Mouse (Mus musculus) heart, adult 11 months (tissue): ENCODE data around the gene Pgf.

Source experiments
- DNase-seq: peaks from one replicate; pipeline ENCODE4 v3.0.0; 2022

Gene Pgf

GRCm38 (mm10) chr12:85177740-85178239 is at the start of gene Pgf:
TSS of gene Pgf (minus strand) at chr12:85177790.
- DNase-seq = no peak

DNA sequence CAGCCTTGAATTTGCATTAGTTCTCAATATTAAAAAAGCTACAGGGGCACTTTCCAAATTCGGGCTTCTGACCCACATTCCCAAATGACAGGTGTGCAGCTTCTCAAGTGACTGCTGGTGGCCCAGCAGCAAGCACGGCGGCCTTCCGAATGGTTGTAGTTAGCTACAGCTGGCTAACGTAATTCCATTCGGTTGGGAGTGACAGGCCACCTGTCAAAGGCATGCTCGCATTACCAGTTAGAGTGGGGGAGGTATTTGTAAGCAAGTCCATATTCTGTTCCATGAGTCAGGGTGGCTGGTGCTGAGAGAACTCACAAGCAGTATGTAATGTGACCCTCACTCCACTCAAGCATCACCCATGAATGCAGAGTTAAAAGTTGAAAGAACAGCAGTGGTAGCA is 49.6 kb upstream of the Pgf start:
- no peak for DNase-seq

DNA sequence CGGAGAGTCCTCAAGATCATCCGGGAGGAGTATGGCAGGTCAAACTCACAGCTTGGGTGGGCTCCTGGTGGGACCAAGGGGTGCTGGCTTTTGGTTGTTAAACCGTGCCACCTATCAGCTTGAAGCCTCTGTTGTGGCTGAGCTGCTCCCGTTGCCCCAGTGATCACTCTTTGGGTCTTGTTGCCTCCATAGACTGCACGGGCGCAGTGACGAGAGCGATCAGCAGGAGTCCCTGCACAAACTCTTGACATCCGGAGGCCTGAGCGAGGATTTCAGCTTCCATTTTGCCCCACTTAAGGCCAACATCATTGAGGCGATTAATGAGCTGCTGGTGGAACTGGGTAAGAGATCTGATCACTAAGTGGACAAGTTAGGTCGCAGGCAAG is 42.3 kb upstream of the Pgf start:
- peak; percentile 94 for DNase-seq

DNA sequence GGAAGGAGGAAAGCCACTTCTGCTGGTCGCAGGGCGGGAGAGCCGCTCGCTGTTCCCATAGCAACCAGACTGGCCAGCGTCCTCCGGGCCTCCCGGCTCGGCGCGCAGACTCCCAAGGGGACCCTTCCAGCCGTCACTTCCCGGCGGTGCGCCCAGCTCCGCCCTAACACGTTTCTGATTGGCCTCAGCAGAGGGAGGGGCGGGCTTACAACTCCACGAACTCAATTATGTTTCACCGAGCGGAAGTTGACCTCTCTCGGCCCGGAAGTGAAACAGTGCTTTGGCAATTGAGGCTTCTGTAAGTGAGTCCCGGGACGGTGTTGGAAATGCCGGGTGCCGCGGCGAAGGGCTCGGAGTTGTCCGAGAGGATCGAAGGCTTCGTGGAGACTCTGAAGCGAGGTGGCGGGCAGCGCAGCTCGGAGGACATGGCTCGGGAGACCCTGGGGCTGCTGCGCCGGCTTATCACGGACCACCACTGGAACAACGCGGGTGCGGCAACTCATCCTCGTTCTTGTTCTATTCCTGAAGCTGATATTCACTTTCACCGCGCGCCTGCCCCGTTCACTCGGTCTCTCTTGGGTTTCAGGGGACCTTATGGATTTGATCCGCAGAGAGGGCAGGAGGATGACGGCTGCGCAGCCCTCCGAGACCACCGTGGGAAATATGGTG is 41.8 kb upstream of the Pgf start, which contains the start of gene Eif2b2:
TSS of gene Eif2b2 (plus strand) at position 246 of the 669 bp plus-strand sequence.
- peak; percentile 100 for DNase-seq

GRCm38 (mm10) chr12:85217733-85218310 is 40.2 kb upstream of the Pgf start:
- DNase-seq = peak; percentile 91

DNA sequence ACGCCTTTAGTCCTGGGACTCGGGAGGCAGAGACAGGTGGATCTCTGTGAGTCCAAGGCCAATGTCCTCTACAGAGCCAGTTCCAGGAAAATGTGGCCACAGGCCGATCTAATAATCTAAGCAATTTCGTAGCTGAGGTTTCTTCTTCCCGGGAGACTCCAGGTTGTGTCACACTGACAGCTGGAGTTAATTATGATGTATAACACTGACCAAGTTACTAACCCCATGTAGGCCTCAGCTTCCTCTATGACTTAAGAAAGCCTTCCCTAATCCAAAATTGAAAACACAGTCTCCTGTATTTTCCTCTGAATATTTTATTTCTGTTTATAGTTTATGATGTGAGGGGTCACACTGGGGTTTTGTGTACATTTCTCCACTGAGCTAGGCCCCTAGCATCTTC is 37.4 kb upstream of the Pgf start:
- no peak for DNase-seq

- no peak for DNase-seq
Observed at GRCm38 (mm10) chr12:85208687-85209199, 31.2 kb upstream of the Pgf start.

GRCm38 (mm10) chr12:85205425-85205824 is 27.8 kb upstream of the Pgf start:
- peak; percentile 82 for DNase-seq

DNA sequence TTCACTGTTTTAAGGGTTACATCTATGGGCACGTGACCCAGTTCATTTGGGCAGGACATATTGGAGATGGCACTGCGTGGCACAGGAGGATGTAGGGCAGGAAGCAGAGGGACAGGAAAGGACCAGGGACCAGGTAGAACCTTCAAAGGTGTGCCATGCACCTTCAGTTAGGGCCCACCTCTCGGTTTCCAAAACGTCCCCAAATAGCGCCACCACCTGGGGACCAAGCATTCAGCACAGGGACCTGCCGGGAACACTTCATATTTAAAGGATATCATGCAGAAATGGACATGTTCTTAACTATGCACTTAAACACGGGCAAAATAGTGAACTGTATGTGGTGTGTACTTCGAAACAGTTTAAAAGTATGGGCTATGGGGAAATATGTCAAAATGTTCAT is 26.5 kb upstream of the Pgf start:
- no peak for DNase-seq

GRCm38 (mm10) chr12:85203699-85204098 is 26.1 kb upstream of the Pgf start:
- DNase-seq = no peak

DNA sequence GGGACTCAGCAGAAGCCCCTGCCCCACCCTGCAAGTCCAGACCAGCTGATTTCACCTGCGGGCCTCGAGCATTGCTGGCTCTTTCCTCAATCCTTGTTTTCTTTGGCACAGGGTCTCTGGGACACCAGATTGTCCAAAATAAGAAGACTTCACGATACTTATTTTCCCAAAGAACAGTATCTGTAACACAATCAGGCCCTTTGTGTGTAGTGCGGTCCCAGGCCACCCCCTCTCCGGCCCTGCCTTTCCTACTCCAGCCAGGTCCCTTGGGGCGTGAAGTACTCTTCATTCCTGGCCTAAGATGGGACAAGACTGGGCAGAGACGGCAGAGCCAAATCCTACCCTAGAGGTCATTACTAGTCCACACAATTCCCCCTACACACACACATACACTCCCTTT is 24.6 kb upstream of the Pgf start:
- DNase-seq = peak; percentile 94

- DNase-seq = peak; percentile 90
Observed at GRCm38 (mm10) chr12:85201830-85202147, 24.2 kb upstream of the Pgf start.

DNA sequence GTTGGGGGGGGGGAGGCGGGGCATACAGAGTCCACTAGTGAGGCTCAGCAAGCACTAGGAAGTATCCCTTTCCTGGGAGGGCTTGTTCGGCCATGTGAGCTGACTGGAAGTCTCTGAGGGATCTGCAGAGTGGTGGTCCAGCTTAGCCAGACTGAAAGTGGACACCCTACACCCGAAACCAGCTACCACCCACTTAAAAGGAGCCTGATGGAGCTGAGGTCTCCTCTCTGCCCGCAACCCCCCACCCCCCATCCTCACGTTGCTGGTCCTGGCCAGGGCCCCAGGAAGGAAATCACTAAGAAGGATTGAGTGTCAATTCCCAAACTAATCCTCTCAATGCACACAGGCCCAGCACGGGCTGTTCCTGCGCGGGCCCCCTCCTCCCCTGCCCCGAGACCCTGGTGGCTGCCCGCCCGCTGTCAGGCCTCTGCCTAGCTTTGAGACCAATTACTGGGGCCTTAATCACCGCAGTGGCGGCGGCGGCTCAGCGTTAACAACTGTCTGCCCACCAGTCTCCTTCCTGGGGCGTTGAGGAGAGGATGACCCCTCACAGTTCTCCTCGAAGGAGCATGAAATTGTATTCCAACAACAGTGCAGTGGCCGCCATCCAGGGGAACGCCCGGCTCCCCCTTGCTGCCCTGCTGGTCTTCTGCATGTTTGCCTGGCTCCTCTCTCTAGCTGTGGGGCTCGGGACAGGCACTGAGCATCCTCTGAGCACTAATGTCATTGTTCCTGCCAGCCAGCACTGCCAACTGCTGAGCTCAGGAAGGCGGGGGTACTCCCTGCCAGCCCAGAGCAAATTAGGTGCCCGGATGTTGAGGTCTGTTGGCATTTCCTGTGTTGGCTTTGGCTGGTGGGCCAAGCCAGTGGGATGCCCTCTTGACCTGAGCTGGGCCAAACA is 23.6 kb upstream of the Pgf start:
- DNase-seq = peak; percentile 94

- no peak for DNase-seq
Observed at GRCm38 (mm10) chr12:85199954-85200353, 22.4 kb upstream of the Pgf start.

DNA sequence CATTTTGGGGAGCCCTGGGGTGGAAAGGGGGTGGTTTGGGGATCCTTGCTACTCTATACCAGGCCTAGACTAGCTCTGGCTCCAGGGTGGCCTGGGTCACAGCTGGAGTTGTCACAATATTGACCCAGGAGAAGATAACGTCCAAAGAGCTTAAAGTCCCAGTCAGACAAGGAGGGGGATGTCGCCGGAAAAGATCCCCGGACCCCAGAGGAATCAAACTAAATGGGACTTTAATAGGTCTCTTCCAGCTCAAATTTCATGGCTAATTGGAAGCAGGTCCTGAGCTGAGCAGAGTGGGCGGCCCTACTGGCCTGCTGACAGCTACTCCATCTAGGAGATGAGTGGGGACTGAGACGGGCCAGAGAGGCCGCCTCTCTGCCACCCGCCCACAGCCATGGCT is 20.3 kb upstream of the Pgf start:
- no peak for DNase-seq

GRCm38 (mm10) chr12:85197371-85197770 is 19.8 kb upstream of the Pgf start:
- peak; percentile 89 for DNase-seq

DNA sequence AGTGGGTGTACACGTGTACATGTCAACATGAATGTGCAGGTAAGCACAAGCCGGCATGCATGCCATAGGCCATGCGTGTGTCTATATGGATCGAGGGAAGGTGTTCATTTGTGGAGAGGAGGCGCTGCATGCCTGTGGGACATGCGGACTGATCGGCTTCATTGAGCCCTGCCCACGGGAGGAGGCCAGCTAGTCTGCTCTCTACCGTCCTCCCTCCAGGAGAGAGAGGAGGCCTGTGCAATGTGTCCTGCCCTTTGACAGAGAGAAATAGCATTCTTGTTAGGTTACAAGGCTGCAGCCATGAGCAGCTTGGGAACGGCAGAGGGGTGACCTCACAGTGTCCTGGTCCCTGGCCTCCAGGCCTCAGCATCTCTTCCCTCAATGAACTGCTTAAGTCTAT is 18.6 kb upstream of the Pgf start:
- DNase-seq = peak; percentile 91

GRCm38 (mm10) chr12:85195086-85195485 is 17.5 kb upstream of the Pgf start:
- DNase-seq = peak; percentile 98

- DNase-seq = peak; percentile 99
Observed at GRCm38 (mm10) chr12:85194623-85195018, 17.0 kb upstream of the Pgf start.

DNA sequence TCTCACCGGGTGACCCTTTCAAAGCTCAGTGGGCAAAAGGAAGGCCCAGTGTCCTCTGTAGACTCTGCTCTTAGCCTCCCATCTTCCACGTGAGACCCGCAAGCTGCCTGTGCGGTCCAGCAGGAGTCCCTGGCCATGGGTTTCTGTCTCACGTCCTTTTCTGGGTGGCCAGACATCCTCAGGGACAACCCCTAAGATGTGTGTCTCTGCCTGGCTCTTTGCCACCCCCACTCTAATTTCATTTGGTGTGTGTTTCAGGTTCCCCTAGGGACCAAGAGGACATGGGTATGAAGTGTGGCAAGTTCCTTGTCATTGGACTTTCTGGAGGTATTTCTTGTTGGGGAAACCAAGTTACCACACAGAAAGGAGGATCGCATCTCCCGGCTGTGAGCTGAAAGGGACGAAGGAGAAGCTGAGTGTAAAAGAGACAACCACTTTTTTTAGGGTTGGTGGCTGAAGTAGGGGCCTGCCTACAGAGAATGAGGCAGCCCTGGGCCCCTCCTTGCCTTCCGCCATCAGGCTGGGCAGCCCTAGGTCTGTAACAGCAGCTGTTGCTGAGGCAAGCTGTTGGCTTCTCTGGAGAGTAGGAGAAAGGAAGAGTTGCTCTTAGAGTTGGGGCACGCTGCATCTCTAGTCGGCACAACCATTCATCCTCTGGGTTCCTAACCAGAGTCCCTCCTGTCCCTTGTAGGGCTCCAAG is 16.5 kb upstream of the Pgf start:
- DNase-seq = peak; percentile 94

GRCm38 (mm10) chr12:85193146-85193545 is 15.6 kb upstream of the Pgf start:
- DNase-seq = peak; percentile 88

DNA sequence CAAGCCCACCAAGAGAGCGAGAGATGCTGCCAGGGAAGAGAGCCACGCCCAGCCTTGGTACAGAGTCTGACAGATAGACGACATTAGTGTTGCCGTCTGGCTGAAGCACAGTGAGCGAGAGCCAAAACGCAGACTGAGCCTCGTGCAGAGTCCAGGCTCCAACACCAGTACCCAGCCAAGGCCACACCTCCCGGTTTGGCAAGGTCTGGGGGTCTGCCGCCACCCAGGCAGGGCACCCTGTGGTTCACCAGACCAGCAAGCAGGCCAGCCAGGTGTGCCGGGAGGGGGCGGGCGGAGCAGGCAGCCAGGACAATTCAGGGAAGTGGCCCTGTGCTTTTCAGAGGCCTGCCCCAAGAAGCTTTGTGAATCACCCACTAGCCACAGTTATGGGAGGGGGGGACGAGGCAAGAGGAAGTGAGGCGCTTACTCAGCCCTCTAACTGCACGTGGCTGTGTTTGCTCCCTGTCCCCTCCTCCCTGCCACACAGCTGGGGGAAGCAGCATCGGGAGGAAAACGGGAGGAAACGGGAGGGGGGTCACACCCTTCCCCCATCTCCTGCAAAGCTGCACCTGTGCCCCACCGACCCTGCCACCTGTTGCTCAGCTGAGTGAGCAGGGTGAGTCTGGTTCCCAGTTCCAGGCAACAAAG is 15.0 kb upstream of the Pgf start:
- DNase-seq = peak; percentile 99
